Mouse (Mus musculus) spleen, adult 10 weeks (tissue): ENCODE measurements around the gene Vmn1r223. TPM values are rescaled to one million over a fixed set of nuclear protein-coding genes. Genes with fewer than 3 reads are reported as not detected.

ENCODE experiments used
- polyA plus RNA-seq: library from polyadenylated mRNA; stranded (reverse); fragments of 350-450 nt; fragmentation: Illumina TruSeq; extraction: RNeasy Lipid Tissue Mini Kit (QIAGEN cat#74804); gene quantifications from one replicate; pipeline ENCODE4 v1.2.3, GENCODE M21; 2015; ENCODE audit warnings: low replicate concordance; ENCODE audit not compliant: insufficient read depth

The Vmn1r223 gene
- not detected for polyA plus RNA-seq

DNA sequence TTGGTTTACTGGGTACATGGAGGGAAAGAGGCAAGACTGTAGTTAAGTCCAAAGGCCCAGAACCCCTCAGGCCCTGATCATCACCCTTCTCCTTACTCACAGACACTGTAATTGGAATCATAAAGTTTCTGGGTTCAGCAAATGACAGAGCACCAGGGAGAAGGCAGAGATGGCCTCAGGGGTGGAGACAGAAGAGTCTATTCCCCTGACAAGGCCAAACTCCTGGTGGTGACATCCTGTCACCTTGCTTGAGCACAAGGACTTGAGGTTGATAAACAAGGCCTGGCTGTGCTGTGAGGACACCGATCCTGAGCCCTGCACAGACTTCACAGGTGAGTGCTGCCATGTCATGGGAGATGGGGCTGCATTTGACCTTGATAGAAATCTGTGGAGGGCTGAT lies at the start of gene Vmn1r223:
Vmn1r223 (plus strand) TSS at position 301 of the 400 bp plus-strand sequence.

DNA sequence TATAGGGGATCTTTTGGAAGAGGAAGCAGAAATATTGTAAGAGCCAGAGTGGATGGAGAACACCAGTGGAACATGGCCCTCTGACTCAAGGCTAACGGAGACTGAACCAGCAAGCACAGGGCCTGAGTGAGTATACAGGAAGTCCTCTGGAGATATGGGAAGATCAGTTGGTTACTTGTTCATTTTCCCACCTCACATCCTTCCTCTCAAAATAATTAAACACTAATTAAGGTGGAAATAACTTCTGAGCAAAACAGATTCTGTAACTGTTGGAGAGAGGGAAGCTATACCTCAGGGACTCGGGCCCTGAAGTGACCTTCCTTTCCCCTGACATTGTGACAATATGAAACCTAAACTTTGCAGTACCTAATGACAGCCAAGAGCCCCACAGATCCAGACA lies 33.1 kb upstream of the Vmn1r223 start, which contains the start of gene Vmn1r221:
Vmn1r221 (plus strand) TSS at position 301 of the 400 bp plus-strand sequence.

DNA sequence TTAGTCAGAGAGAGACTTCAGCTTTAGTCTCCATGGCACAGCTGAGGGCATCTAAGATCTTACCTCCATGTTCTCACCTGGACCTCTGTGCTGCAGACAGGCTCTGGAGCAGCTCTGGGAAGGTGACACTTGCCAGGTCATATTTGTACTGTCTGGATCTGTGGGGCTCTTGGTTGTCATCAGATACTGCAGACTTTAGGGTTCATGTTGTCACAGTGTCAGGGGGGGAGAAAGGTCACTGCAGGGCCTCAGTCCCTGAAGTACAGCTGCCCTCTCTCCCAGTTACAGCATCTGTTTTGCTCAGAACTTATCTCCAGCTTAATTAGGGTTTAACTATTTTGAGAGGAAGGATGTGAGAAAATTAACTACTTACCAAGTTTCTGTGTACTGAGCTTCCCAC lies 11.1 kb upstream of the Vmn1r223 start, which contains the start of gene Vmn1r222:
Vmn1r222 (minus strand) TSS at position 101 of the 400 bp plus-strand sequence.

Other genes with a start within 250 kb of the Vmn1r223 start
- gene Vmn1r213, start 239.5 kb upstream of the Vmn1r223 start, polyA plus RNA-seq, result not detected
- not detected for gene Vmn1r214, start 216.7 kb upstream of the Vmn1r223 start, polyA plus RNA-seq
- gene Vmn1r215, start 179.1 kb upstream of the Vmn1r223 start, polyA plus RNA-seq, result not detected
- gene Vmn1r217, start 128.9 kb upstream of the Vmn1r223 start, polyA plus RNA-seq, result not detected
- gene Vmn1r218, start 114.0 kb upstream of the Vmn1r223 start, polyA plus RNA-seq, result not detected
- gene Vmn1r219, start 87.8 kb upstream of the Vmn1r223 start, polyA plus RNA-seq, result not detected
- not detected for gene Vmn1r220, start 59.2 kb upstream of the Vmn1r223 start, polyA plus RNA-seq
- gene Vmn1r221, start 33.0 kb upstream of the Vmn1r223 start, polyA plus RNA-seq, result not detected
- gene Vmn1r222, start 11.2 kb upstream of the Vmn1r223 start, polyA plus RNA-seq, result not detected
- 40.2 TPM for gene Zfp322a, start 122.1 kb downstream of the Vmn1r223 start, polyA plus RNA-seq
- gene Abt1, start 176.7 kb downstream of the Vmn1r223 start, polyA plus RNA-seq, result 3.6 TPM
- gene Btn1a1, start 218.8 kb downstream of the Vmn1r223 start, polyA plus RNA-seq, result 0.23 TPM
- gene Btn2a2, start 241.7 kb downstream of the Vmn1r223 start, polyA plus RNA-seq, result 0.15 TPM